Mouse (Mus musculus) liver, adult (tissue): ENCODE measurements at regions not wholly inside any gene's neighbourhood (a gene's known extent, or its start where the extent isn't known, plus 50 kb on each side); places are given as distances from the start of the nearest gene placed in this dataset.

Experiments
- GATA4 ChIP-seq: IDR thresholded peaks from 2 replicates; pipeline ENCODE4 v1.6.1; 2014; ENCODE audit warnings: mild to moderate bottlenecking, low read length; ENCODE audit not compliant: insufficient replicate concordance

DNA sequence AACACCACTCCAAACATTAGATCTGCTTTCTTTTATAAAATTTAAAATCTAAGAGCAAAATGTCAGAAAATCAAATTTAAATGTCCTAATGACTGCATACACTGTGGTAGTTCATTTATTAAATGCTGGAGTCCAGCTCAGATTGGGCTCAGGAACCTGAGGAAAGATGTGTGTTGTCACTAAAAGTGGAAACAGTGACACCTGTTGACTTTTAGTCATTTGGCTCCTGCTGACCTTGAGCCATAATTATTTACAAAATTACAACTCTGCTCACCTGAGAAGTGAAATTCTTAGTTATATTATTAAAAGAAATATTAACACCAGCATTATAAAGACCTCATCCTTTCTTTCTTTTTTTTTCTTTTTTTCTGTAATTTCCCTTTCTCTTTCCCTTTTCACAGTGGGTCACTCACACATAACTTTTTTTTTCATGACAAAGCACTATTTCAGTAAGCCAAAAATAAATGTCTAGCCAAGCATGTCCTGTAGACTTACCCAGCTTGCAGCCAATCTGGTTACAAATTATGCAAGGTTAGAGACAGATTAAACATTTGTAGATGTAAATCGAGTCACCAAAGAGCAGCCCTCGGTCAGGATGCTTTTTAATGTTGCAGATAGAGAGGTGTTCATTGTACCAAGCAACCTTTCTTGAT lies 288.9 kb upstream of the Tet2 start:
- no peak for TF ChIP-seq GATA4

DNA sequence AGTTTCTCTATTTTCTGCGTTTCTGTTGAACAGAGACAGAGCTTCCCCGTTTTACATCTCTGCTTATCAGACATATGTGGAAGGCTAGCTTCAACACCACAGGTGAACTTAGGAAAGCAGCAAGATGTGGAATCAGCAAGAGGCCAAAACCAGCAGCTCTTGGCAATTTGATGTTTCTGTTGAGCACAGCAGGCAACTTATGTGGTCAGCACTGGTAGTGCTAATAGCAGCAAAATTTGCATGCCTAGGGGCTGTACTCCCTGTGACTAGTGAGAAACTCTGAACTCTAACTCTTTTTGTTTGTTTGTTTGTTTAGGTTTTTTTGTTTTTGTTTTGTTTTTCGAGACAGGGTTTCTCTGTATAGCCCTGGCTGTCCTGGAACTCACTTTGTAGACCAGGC lies 289.5 kb upstream of the Tet2 start:
- TF ChIP-seq GATA4, result no peak

DNA sequence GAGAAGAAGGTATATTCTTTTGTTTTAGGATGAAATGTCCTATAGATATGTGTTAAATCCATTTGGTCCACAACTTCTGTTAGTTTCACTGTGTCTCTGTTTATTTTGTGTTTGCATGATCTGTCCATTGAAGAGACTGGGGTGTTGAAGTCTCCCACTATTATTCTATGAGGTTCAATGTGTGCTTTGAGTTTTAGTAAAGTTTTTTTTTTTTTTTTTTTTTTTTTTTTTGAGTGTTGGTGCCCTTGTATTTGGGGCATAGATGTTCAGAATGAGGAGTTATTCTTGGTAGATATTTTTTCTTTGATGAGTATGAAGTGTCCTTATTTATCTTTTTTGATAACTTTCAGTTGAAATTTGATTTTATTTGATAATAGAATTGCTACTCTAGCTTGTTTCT lies 301.4 kb upstream of the Tet2 start:
- TF ChIP-seq GATA4, result no peak

DNA sequence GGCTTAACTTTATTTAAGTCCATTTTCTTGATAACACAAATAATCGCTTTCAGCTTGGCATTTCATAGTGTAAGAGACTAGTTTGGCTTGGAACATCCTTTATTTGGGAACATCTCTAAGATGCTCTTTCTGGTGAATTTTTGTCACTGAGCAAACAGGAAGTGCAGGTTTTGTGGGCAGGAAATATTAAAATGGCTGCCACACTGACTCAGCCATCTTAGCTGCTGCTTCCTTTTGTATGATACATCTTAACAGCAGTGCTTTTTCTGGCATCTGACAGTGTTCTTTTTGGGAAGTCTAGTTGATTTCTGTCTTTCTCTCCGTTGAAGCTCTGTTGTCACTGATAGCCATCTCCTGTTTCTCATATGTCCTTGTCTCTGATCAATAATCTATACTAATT lies 329.4 kb upstream of the Tet2 start:
- no peak for TF ChIP-seq GATA4

DNA sequence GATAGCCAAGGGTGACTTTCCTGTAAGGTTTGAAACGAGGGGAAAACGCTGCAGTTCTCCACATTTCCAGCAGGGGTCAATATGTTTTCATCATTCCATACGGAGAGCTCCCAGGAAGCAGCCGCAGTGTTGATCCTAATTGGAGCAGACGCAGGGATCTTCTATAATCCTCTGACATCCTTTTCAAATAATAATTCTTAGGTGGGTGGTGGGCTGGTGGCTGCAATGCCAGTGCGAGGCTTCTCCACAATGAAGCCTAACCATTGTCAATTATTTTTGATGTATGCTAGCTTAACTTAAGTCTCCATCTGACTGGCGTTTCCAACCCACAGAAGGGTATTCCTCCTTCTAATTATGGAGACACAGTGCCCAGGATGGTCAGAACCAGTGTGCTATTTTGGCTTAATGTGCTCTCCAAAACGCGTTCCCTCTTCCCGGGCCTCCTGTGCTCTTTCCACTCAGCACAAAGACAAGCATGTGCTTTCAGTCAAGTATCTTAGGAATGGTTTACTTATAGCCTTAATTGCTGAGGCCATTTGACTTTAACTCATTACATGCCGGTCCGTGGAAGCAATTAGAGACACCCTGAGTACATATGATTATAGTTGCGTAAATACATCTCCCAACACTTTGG lies 331.6 kb upstream of the Tet2 start:
- no peak for TF ChIP-seq GATA4

DNA sequence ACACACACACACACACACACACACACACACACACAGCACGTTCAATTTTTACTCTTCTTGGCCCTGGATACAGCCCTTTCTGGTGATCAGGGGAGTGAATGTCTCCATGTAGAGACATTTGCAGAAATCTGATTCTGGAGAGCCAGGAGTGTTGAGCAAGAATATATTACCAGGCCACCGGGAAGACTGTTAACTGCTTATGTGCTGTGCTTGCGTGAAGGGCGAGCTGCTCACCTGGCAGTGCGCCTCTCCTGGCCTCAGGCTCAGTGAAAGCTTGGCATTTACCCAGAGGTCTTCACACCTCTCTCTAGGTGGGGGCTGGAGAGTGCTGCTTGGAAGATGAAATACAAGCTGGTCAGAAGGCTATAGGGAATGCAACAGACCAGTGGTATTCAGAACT lies 332.4 kb upstream of the Tet2 start:
- TF ChIP-seq GATA4, result no peak

DNA sequence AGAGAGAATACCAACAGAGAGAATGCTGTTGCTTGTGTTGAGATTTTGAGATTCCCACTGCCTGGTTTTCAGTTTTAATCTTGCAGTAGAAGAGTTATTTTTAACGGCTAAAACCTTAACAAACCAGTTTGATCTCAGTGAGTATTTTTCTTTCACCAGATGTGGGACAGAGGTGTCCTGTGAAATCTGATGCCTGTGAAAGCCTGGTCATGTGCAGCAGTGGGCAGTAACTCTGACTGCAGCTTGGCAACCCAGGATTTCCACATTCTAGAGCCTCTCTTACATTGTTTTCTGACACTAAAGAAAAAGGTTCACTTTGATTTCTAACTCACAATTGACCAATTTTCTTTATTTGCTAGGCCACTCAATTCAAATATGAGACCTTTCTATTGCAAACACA lies 335.7 kb upstream of the Tet2 start:
- no peak for TF ChIP-seq GATA4

DNA sequence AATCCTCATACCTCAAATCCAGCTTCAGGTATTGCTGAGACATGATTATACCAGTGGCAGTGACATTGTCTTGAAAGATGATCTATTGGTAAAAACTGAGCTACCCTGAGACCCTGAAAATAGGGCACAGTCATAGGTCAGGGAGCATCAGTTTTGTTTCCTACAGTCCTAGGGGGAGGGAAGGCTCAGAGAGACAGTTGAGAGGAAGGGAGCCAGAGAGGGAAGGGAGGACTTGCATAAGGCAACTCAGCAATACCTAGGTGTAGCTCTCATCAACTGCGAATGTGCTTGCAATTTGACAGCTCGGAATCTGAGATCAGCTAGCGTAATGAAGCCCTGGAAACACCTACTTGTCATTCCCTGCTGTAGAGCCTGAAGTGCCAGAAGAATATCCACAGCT lies 334.4 kb upstream of the Cxxc4 start:
- no peak for TF ChIP-seq GATA4

DNA sequence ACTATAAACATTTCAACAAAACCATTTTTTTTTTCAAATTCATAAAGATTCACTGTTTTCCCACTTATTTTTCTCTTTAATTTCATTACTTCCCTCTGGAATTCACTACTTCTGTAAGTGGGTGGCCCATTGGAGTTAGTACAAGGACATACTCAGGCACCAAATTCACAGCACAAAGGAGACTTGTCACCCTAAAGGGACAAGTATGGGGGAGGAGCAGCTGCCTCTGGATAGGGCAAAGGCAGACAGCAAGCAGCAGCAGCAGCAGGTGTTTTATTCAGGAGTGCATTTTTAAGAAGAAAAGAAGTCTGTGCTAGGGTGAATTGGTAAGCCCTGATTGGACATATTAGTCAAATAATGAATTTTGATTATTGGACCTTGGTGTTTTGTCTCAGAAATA lies 314.1 kb upstream of the Cxxc4 start:
- TF ChIP-seq GATA4, result no peak

DNA sequence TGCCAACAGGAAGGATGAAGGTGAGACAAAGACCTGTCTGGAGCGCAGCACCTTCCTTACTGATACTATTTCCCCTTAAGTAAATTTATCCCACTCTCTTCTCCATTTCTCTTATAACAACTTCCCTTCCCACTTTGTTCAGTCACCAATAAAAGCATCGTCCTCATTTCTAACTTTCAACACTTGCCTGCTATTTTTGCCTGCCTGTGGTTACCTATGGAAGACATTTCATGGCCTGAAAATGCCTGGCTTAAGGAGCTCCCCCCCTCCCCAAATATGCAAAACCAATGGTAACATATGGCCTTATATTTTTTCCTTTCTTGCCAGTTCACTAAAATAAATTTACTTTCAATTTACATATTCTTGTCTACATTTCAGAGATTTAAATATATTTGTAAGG lies 271.0 kb upstream of the Cxxc4 start:
- TF ChIP-seq GATA4, result no peak

DNA sequence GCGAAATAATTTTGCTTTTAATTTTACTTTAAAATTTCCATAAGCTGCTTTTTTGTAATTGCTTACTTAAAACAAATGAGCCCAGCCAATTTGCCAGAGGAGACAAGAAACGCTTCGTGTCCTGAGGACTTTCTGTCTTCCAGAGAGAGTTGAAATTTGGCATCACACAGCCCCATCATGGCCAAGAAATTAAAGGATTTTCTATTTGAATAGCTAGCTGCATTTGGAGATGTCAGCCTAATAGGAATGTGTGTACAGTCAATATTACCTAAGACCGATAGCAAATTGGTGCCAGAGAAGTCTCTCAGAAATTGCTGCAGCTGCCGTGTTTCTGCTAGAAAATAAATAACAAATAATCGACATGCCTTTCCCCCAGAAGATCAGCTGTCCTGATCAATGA lies 268.1 kb upstream of the Cxxc4 start:
- no peak for TF ChIP-seq GATA4

DNA sequence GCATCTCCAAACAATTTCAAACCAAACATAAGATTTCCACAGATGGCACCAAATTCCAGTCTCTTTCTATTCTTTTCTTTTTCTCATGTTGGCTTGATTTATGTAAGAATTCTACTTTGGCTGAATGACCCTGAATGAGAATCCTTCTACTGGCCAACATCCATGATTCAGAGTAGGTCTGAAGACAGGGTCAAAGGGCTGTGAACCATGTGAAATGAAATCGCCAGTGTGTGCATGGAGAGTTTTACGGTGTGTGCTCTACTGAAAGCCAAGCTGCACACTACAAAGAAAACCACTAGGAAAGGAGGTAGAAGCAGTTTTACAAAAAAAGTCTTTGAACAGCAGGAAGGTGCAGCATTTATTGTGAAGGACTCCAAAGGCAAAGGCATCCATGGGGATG lies 263.5 kb upstream of the Cxxc4 start:
- TF ChIP-seq GATA4, result no peak

DNA sequence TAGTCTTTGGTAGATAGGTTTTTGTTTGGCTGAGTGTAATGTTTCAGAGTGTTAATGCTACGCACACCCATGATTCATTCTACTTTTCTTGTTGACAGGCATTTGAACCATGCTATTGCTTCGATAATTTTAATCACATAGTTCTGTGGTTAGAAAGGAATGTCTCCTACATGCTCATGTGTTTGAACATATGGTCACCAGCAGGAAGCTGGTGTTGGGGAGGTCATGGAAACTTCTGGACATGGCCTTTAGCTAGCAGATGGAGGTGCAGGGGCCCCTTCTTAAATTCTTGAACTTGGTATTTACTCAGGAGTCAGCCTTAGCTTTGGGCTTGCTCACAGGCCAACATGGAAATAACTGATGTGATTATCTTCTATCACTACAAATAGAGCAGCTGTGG lies 248.6 kb upstream of the Cxxc4 start:
- TF ChIP-seq GATA4, result no peak

DNA sequence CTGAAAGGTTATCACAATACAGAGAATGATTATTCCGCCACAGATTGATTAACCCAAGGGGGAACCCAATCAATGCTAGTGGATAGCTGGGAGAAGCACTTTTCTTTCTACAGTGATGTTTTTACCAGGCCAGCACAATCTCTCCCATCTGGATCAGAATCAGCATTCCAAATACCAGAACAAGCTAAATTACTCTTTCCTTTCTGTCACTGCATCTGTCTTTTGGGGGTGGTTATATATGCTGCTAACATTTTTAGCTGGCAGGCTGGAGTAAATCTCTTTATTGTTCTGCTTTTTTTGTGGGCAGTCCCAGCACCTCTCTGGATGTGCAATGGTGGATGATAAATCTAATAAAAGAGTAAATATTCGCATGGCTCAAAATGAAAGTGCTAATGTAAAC lies 242.3 kb upstream of the Cxxc4 start:
- TF ChIP-seq GATA4, result no peak

DNA sequence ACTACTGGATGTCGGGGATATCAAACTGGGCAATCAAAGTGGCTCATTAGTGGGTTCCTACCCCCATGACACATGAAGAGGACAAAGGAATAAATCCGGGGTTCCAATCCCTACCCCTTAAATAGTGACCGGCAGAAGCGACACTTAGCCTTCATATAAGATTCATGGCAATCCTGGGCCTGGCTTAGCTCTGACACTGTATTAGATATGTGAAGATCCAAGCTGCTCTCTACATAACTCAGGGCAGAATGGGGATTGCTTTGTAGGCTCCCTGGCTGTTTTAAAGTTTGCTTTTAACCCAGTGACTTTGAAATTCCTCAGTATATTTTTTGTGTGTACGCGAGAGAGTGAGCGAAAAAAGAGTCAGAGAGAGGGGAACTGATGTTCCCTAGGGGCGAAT lies 236.3 kb upstream of the Cxxc4 start:
- no peak for TF ChIP-seq GATA4

DNA sequence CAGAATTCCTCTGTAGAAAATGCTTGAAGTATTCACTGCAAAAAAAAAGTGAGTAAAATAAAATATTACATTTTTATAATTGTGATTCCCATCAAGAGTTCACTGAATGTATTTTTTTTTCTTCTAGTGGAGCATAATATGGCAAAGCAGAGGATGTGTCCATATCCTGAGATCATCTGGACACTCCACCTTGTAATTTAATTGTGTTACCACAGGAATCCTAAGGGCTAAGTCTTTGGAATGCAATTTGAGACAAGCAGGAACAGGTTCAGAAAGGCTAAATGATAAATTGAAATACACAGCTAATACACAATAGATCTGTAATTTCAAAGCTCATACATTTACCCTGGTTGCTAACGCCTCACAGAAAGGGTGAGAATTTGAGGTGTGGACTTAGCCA lies 235.7 kb upstream of the Cxxc4 start:
- TF ChIP-seq GATA4, result no peak

DNA sequence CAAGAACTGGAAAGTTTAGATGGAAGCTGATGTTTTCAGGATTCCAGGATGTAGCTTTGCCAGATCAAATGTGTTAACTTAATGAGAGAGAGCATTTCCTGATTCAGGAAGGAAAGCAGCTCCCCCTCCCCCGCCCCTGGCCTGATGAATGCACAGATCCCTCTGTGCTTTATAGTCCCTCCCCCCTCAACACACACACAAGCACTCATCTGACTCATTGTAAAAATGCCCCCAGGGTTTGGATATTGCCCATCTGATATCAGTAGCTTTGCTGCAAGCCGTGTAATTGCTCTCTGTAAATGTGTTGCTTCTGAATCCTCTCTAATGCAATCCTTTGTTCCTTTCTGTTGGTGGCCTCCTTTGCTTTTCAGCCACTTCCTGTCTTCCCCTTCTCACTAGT lies 221.5 kb upstream of the Cxxc4 start:
- TF ChIP-seq GATA4, result no peak
